8 mouse cellular contexts compared by ENCODE assay signal in the genomic region with DNA sequence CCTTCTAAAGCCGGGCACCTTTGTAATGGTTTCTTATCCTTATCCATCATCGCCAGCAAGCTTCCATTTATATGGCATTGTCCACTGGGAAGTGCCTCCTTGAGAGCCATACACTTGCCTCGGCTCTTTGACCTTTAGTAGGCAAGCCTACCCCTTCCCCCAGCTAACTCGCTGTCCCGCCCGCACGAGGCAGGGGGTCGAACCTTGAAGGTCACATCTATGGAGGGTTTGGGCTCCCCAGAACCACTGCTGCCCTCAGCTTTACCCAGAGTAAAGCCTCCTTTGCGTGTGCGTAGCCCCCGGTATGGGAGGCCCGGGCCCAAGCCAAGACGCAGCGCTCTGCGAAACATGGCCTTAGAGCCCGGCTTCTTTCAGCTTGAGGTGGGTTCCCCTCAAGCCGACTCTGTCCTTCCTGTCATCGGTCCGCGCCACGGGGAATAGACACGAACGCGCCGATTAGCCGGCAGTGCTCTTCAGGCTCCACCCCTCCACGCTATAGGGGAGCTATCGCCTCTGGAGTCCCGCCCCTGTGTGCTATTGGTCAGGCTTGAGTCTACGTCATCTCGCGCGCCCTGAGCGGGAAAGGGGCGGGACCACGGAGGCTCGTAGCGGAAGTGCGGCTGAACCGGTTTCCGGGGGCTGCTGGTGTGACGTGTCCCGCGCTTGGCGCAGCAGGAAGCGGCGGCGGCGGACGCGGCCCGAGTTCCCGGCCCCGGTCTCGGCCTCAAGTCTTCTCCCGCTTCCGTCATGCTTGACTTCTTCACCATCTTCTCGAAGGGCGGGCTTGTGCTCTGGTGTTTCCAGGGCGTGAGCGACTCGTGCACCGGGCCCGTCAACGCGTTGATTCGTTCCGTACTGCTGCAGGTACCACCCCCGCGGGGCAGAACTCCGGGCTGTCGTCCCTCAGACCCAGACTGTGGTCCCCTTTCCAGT. TPM values are rescaled to one million over a fixed set of nuclear protein-coding genes. Genes with fewer than 3 reads are reported as not detected.
DNase-seq lines count a peak whose midpoint lies in the region; ATAC-seq and TF ChIP-seq lines count a peak whose summit lies in the region.

A gene (minus strand): TSS at position 514 of the 933 bp plus-strand sequence.

- H3K27ac ChIP-seq in ES-E14 (ENCODE audit: insufficient read depth, low read depth, low read length, poor library complexity, severe bottlenecking), result peak within 1 kb of the TSS; percentile 83
- H3K27ac ChIP-seq in forebrain, embryonic 15.5 days (replicated peaks), result peak within 1 kb of the TSS; percentile 85

- ATAC-seq in forebrain, embryonic 15.5 days (replicated peaks), result peak; percentile 100
- ATAC-seq in neutrophil, adult 5-6 weeks (ENCODE audit: extremely low read depth, insufficient number of reproducible peaks, low FRiP score, poor library complexity, severe bottlenecking), result peak; percentile 96

- no peaks in the 10 kb centered on the region for H3K27me3 ChIP-seq in forebrain, embryonic 15.5 days

- under 1% methylated on average over 71 of the region's 72 CpGs for WGBS in forebrain, embryonic 15.5 days
- under 1% methylated on average over 72 of the region's 72 CpGs for WGBS in lung, adult 2 months

- peaks cover 4 to 9% of the 10 kb centered on the region in 2 experiments; a peak in 2 of 4 replicates for H3K4me1 ChIP-seq in ES-E14 (ENCODE audit: control insufficient read depth in 2 of 2, insufficient read depth in 2 of 2, low read length in 2 of 2, poor library complexity in 1 of 2)
- peaks cover 18% of the 10 kb centered on the region for H3K4me1 ChIP-seq in forebrain, embryonic 15.5 days
- H3K4me1 ChIP-seq in lung, adult 2 months (ENCODE audit: control insufficient read depth, insufficient read depth, low read length), result peaks cover 3% of the 10 kb centered on the region; the same call in 1 of the 2 replicates

- H3K4me2 ChIP-seq in forebrain, embryonic 15.5 days (replicated peaks), result peak within 1 kb of the TSS; percentile 88

- no peak for TF ChIP-seq CTCF in lung, adult 2 months (IDR thresholded peaks at IDR 0.05; ENCODE audit: insufficient read depth, low read length)

- TF ChIP-seq POLR2A in lung, adult 2 months (IDR thresholded peaks at IDR 0.05; ENCODE audit: borderline replicate concordance, extremely low read depth, low read depth, low read length), result peak; percentile 94

- DNase-seq in ES-E14 (ENCODE audit: low read depth, low spot score), result peak; percentile 98
- DNase-seq in cerebellum, adult 11-12 months, result peak; percentile 99
- DNase-seq in heart, postnatal 25 days (ENCODE audit: low spot score), result peak; percentile 99
- DNase-seq in layer of hippocampus, adult 18-20 months (ENCODE audit: low spot score in 2 of 2), result peak; percentile 98 to 99
- peak; percentile 98 for DNase-seq in lung, adult 2 months
- DNase-seq in thymus, adult 18-20 months, result peak; percentile 99

- peaks cover 43% of the 10 kb centered on the region for H3K36me3 ChIP-seq in ES-E14 (ENCODE audit: control insufficient read depth, insufficient read depth, low read length, poor library complexity, severe bottlenecking)
- H3K36me3 ChIP-seq in forebrain, embryonic 15.5 days, result peaks cover 43% of the 10 kb centered on the region

- peak within 1 kb of the TSS; percentile 88 to 90 for H3K4me3 ChIP-seq in ES-E14 (ENCODE audit: insufficient read depth in 1 of 2, low read depth in 1 of 2, low read length in 2 of 2, poor library complexity in 1 of 2, severe bottlenecking in 1 of 2)
- H3K4me3 ChIP-seq in forebrain, embryonic 15.5 days, result peak within 1 kb of the TSS; percentile 74
- peak within 1 kb of the TSS; percentile 93 for H3K4me3 ChIP-seq in lung, adult 2 months (replicated peaks; ENCODE audit: extremely low read depth, low read depth, low read length)

- in situ Hi-C loops in ES-E14 (cut with MboI; ENCODE audit: low sequenced_read_pairs in 2 of 2, unreplicated experiment in 2 of 2), result no loop called here

- peak within 1 kb of the TSS; percentile 95 for H3K9ac ChIP-seq in ES-E14 (ENCODE audit: insufficient read depth, low read depth, low read length, poor library complexity, severe bottlenecking)
- peak within 1 kb of the TSS; percentile 67 for H3K9ac ChIP-seq in forebrain, embryonic 15.5 days (replicated peaks)

- intact Hi-C loops in heart, postnatal 25 days (cut with DNase I), result loop anchor here (5.0 kb wide), 1 partner anchor 34 kb away; a partner anchor contains a TSS

- no peaks in the 10 kb centered on the region for H3K9me3 ChIP-seq in ES-E14 (ENCODE audit: control insufficient read depth, insufficient read depth, low read depth, low read length)
- no peaks in the 10 kb centered on the region for H3K9me3 ChIP-seq in forebrain, embryonic 15.5 days

TF ChIP-seq in ES-E14, 5 proteins besides CTCF, POLR2A, EP300 and RAD21:
- TF ChIP-seq CHD2 (IDR thresholded peaks at IDR 0.05; ENCODE audit: low read depth, low read length) (peak; percentile 82; the same call in 1 of the 2 replicates), HCFC1 (IDR thresholded peaks at IDR 0.05; ENCODE audit: borderline replicate concordance, insufficient read depth, low read length) (peak; percentile 78), MAFK (IDR thresholded peaks at IDR 0.05; ENCODE audit: insufficient read depth, low read depth, low read length) (no peak), ZC3H11A (IDR thresholded peaks at IDR 0.05; ENCODE audit: borderline replicate concordance, low read depth, low read length) (no peak), ZNF384 (IDR thresholded peaks at IDR 0.05; ENCODE audit: low read depth, low read length) (no peak)

RNA-seq across cellular contexts. Expression of the gene that starts here (rescaled TPM):
- total RNA-seq in ES-E14 (2012; rRNA removed), result 40.6 and 47.1 TPM in 2 replicates
- polyA plus RNA-seq in forebrain, embryonic 15.5 days (2015; fragmentation: Nextera tagmentation; extraction: Ambion mirVana), result 42.8 and 43.4 TPM in 2 replicates
- total RNA-seq in heart, postnatal 25 days (2021), result 10 to 100 TPM; 94.3 to 94.4 TPM
- total RNA-seq in layer of hippocampus, adult 18-20 months (2021), result 10 to 100 TPM; 33.1 to 35.0 TPM
- polyA plus RNA-seq in lung, adult 2 months (2012; rRNA removed), result 12.4 and 18.3 TPM in 2 replicates
- total RNA-seq in neutrophil, adult 5-6 weeks (2017), result 35.6 and 42.9 TPM in 2 replicates

Comparison
In these comparisons a context has a peak if more than half of its experiments do, and no peak if none do; other contexts are left out.
1. Peak in every context shown above with its lines: DNase-seq, ATAC-seq, H3K4me3 ChIP-seq and H3K27ac ChIP-seq.